Mouse (Mus musculus): ENCODE measurements around the gene Sugt1.

GRCm38 (mm10) chr14:79587139-79587851 lies at the start of gene Sugt1:
- no peak for TF ChIP-seq CTCF (IDR thresholded peaks at IDR 0.05; ENCODE audit: low read depth)
- 0 out of 2 replicates have a peak, but pooled peaks have one; percentile 30 for TF ChIP-seq EP300 (IDR thresholded peaks at IDR 0.05; ENCODE audit: low read depth)
